Mouse (Mus musculus) bone marrow macrophage, adult 2 months (primary cell): ENCODE measurements at regions not wholly inside any gene's neighbourhood (a gene's known extent, or its start where the extent isn't known, plus 50 kb on each side); places are given as distances from the start of the nearest gene placed in this dataset.

Source experiments
- CTCF ChIP-seq: IDR thresholded peaks from 2 replicates; pipeline ENCODE4 v1.5.1; 2012; ENCODE audit warnings: low read depth, mild to moderate bottlenecking, low read length, moderate library complexity
- POLR2A ChIP-seq: IDR thresholded peaks from 2 replicates; pipeline ENCODE4 v1.6.1; 2012; ENCODE audit warnings: mild to moderate bottlenecking, low read depth, low read length, borderline replicate concordance

GRCm38 (mm10) chr1:76392536-76392935, 846.5 kb downstream of the Slc4a3 start:
- TF ChIP-seq CTCF (no peak), POLR2A (no peak)
